Mouse (Mus musculus) C2C12 (cell line): Measurements from ENCODE around the gene Acod1. TPM values are rescaled to one million over a fixed set of nuclear protein-coding genes. Genes with fewer than 3 reads are reported as not detected.

Experiments
- H3K27me3 ChIP-seq: one replicate; pipeline ENCODE4 v1.6.1; 2011; ENCODE audit not compliant: control insufficient read depth, insufficient read depth, insufficient read length
- H3K36me3 ChIP-seq: one replicate; pipeline ENCODE4 v1.6.1; 2011; ENCODE audit not compliant: control insufficient read depth, insufficient read depth
- H3K4me3 ChIP-seq: one replicate; pipeline ENCODE4 v1.5.1; 2011; ENCODE audit warnings: mild to moderate bottlenecking, control low read depth; ENCODE audit not compliant: poor library complexity, insufficient read depth, severe bottlenecking
- H3K79me2 ChIP-seq: one replicate; pipeline ENCODE4 v1.6.1; 2011; ENCODE audit not compliant: control insufficient read depth, insufficient read depth
- H3K79me3 ChIP-seq: one replicate; pipeline ENCODE4 v1.6.1; 2011; ENCODE audit warnings: low read depth, control low read depth
- H3ac ChIP-seq: one replicate; pipeline ENCODE3; 2011; ENCODE audit warnings: low read depth; ENCODE audit not compliant: control insufficient read depth, insufficient read length
- CEBPB ChIP-seq: IDR thresholded peaks from one replicate; pipeline ENCODE4 v1.6.1; 2011; ENCODE audit warnings: low read depth, mild to moderate bottlenecking, control low read depth, moderate library complexity
- CTCF ChIP-seq: IDR thresholded peaks from one replicate; pipeline ENCODE4 v1.5.1; 2011; ENCODE audit not compliant: control insufficient read depth, insufficient read depth, insufficient read length
- FOSL1 ChIP-seq: IDR thresholded peaks from one replicate; pipeline ENCODE4 v1.8.0; 2011; ENCODE audit warnings: mild to moderate bottlenecking, low read length; ENCODE audit not compliant: poor library complexity, insufficient read depth, severe bottlenecking
- MAX ChIP-seq: IDR thresholded peaks from one replicate; pipeline ENCODE4 v1.6.1; 2011; ENCODE audit warnings: mild to moderate bottlenecking, control low read depth
- MYOD1 ChIP-seq: IDR thresholded peaks from one replicate; pipeline ENCODE4 v1.6.1; 2011; ENCODE audit warnings: low read depth; ENCODE audit not compliant: control insufficient read depth, insufficient read length
- MYOG ChIP-seq: IDR thresholded peaks from one replicate; pipeline ENCODE4 v1.6.1; 2011; ENCODE audit not compliant: control insufficient read depth, insufficient read length; ENCODE audit errors: extremely low read depth
- USF1 ChIP-seq: IDR thresholded peaks from one replicate; pipeline ENCODE4 v1.6.1; 2011; ENCODE audit warnings: low read depth, mild to moderate bottlenecking, control low read depth, moderate library complexity
- long read RNA-seq, 2 experiments: library from polyadenylated mRNA; unstranded; transcript quantifications; one replicate each; pipeline ENCODE4 v2.0.0; 2019 to 2020
- polyA plus RNA-seq: library from polyadenylated mRNA; unstranded; fragments of >200 nt; fragmentation: generic; extraction: Trizol; gene quantifications from one replicate; pipeline ENCODE4 v1.2.1, GENCODE M21; 2012; ENCODE audit warnings: missing spikeins

Acod1 gene
- polyA plus RNA-seq: not detected
- long read RNA-seq, experiment 1: 0 reads
- long read RNA-seq, experiment 2: 0 reads

DNA sequence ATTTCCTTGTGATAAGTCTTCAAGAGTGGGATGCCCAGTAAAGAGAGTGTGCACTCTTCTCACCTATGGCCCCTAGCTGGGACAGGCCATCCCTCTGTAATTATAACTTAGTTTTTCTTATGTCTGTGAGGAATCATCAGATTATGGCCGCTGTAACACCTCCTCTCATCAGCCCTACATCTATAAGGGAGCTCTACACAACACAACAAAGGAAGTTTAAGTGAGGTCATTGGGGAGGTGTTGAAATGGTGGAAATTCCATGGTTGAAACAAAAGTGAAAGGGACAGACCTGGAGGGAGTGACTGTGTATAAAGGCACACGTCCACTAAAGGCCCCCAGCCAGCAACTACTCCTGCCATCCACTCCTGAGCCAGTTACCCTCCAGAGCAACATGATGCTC lies at the start of gene Acod1:
Gene Acod1, plus strand, starts transcription at position 301 of the 400 bp plus-strand sequence.
- Histone ChIP-seq H3K79me2 (no peaks in the 10 kb centered on the region), H3K27me3 (no peaks in the 10 kb centered on the region), H3K4me3 (no peak within 1 kb of the TSS), H3K36me3 (no peaks in the 10 kb centered on the region), H3ac (no peak within 1 kb of the TSS), H3K79me3 (no peaks in the 10 kb centered on the region)
- TF ChIP-seq USF1: no peak
- no peak for TF ChIP-seq FOSL1
- no peak for TF ChIP-seq MYOG
- TF ChIP-seq MYOD1: no peak

DNA sequence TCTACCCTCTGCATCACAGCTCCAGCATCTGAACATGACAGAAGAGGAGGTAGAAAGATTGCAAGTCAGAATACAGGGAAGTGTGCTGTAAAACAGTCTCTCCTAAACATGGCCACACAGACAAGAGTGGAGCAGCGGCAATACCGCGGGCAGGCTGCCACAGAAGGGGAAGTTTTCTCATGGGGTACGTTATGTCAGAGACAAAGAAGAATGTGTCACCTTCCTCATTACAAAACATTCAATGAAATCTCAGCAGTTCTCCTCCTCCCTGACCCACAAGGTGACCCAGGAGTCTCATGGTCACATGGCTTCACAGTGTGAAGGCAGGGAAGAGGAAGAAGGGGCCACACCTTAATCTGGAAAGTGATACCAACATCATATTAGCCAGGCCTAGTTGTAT lies 39.0 kb upstream of the Acod1 start:
- TF ChIP-seq CTCF: no peak
- TF ChIP-seq CEBPB: no peak
- TF ChIP-seq MYOD1: no peak
- TF ChIP-seq FOSL1: no peak
- no peak for TF ChIP-seq USF1
- no peaks in the 10 kb centered on the region for H3K36me3 ChIP-seq
- no peaks in the 10 kb centered on the region for H3K27me3 ChIP-seq
- H3ac ChIP-seq: no peak overlapping the region
- H3K79me3 ChIP-seq: no peaks in the 10 kb centered on the region
- no peak overlapping the region for H3K4me3 ChIP-seq
- H3K79me2 ChIP-seq: no peaks in the 10 kb centered on the region

DNA sequence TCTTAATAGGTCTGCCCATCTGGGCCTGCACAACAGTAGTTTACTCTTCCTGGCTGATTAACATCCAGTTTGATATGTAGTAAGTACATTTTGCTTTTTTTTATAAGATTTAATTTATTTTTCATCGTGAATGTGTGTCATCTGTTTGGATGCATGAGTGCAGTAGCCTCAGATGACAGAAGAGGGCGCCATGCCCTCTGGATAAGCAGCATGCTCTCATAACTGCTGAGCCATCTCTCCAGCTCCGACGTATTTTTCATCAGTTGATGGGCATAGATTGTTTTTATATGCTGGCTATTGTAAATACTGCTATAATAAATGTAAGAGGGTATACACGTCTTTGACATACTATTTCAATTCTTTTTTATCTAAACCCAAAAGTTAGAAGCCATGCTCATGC lies 35.0 kb upstream of the Acod1 start:
- no peaks in the 10 kb centered on the region for H3K36me3 ChIP-seq
- no peaks in the 10 kb centered on the region for H3K79me2 ChIP-seq
- H3K4me3 ChIP-seq: no peak overlapping the region
- no peaks in the 10 kb centered on the region for H3K79me3 ChIP-seq
- H3ac ChIP-seq: no peak overlapping the region
- H3K27me3 ChIP-seq: no peaks in the 10 kb centered on the region
- no peak for TF ChIP-seq CTCF

DNA sequence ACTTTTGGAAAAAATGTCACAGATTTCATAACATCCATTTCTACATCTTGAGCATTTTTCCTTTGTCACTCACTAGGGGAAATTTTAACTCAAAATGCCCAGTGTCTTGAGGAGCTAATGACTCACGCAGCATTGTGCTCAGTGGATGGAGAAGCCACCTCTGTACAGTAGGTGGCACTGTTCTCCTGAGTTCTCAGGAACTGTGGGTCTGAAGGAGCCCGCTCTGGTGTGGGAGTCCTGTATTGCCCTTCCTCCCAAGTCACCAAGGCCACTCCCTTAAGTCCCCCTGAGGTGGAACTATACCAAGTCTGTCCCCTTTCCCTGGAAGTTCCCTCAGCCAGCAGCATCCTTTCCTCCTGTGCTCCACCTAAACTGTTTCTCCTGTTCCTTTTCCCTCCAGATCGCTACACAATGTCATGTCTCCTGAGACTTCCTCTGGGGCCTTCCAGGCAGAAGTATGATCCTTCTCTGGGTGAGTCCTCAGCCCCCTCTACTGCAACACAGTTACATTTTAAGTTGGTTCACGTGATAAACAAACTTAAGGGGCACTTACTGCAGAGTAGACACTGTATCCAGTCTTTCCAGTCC lies 34.1 kb upstream of the Acod1 start:
- no peak overlapping the region for H3K4me3 ChIP-seq
- TF ChIP-seq MYOG (no peak), CEBPB (no peak), CTCF (peak; percentile 67), MAX (no peak), USF1 (no peak), MYOD1 (no peak)
- no peak overlapping the region for H3ac ChIP-seq
- no peaks in the 10 kb centered on the region for H3K79me2 ChIP-seq
- H3K36me3 ChIP-seq: no peaks in the 10 kb centered on the region
- no peaks in the 10 kb centered on the region for H3K79me3 ChIP-seq
- H3K27me3 ChIP-seq: no peaks in the 10 kb centered on the region

DNA sequence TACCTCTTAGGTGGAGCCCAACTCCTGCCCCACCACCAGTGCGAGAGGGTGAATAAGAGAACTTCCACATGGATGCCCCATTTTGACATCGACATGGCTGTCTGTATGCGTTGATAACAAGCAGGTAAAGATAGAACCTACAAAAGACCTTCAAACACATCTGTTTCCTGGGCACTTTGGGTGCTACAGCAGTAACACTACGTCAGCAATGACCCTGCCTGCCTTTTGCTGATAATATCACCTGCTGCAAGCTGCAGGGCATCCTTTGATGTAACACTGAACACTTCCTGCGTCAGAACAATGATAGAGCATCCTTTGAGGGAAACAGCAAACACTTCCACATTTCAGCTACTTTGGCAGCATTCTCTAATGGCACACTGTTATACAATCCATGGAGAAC lies 29.8 kb upstream of the Acod1 start:
- Histone ChIP-seq H3K4me3 (no peak overlapping the region), H3K36me3 (no peaks in the 10 kb centered on the region), H3K27me3 (no peaks in the 10 kb centered on the region), H3K79me2 (no peaks in the 10 kb centered on the region), H3ac (no peak overlapping the region), H3K79me3 (no peaks in the 10 kb centered on the region)
- TF ChIP-seq MYOG (no peak), FOSL1 (no peak), USF1 (no peak)

DNA sequence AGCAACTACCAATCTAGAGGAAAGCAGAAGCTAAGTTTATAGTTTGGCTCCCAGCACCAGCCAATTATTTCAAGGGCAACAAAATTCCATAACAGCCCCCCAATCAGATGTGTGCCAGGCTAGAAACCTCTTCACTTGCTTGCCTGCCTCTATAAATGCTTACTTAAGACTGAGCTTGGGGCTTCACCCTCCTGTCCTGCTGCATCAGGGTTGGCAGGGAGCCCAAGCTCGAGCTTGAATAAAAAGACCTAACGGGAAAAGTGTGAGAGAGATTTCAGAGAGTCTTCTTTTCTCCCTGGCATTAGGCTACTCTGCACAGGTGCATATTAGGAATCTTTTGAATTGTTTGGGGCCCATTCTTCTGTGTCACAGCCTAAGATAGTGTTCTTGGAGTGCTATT lies 26.7 kb upstream of the Acod1 start:
- H3K36me3 ChIP-seq: no peaks in the 10 kb centered on the region
- H3K27me3 ChIP-seq: no peaks in the 10 kb centered on the region
- no peak overlapping the region for H3K4me3 ChIP-seq
- no peak overlapping the region for H3ac ChIP-seq
- TF ChIP-seq CTCF (no peak), MYOD1 (no peak), FOSL1 (no peak), CEBPB (no peak), MYOG (no peak), MAX (no peak), USF1 (no peak)
- no peaks in the 10 kb centered on the region for H3K79me3 ChIP-seq
- no peaks in the 10 kb centered on the region for H3K79me2 ChIP-seq

DNA sequence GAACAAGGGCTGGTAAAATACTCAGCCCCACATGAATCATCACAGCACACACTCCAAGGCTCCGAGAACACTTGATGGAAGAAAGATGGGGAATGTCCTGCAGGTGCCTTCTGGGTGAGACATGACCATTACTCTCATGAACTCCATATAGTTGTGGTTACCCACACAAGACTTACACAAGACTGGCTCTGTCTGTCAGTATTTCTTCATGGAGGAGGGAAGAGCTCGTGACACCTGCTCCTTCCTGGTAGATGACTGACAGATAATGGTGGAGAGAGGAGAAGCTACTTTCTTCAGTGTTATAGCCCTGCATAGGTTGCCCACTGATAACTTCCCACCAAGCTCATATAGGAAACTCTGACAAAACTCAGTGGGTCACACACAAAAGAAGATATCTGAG lies 17.6 kb upstream of the Acod1 start:
- Histone ChIP-seq H3ac (no peak overlapping the region), H3K79me3 (no peaks in the 10 kb centered on the region), H3K79me2 (no peaks in the 10 kb centered on the region), H3K27me3 (no peaks in the 10 kb centered on the region), H3K36me3 (no peaks in the 10 kb centered on the region), H3K4me3 (no peak overlapping the region)
- TF ChIP-seq MAX: no peak
- no peak for TF ChIP-seq CTCF
- TF ChIP-seq CEBPB: no peak
- no peak for TF ChIP-seq MYOG
- TF ChIP-seq MYOD1: no peak
- TF ChIP-seq USF1: no peak
- TF ChIP-seq FOSL1: no peak
